Mouse (Mus musculus): ENCODE measurements at regions not wholly inside any gene's neighbourhood (a gene's known extent, or its start where the extent isn't known, plus 50 kb on each side); places are given as distances from the start of the nearest gene placed in this dataset.

GRCm38 (mm10) chr17:52191064-52191682 lies 358.1 kb upstream of the Satb1 start:
- ATAC-seq = no peak
- H3K9me3 ChIP-seq = no peaks in the 10 kb centered on the region
- H3K4me2 ChIP-seq (replicated peaks) = no peak overlapping the region
- no peaks in the 10 kb centered on the region for H3K27me3 ChIP-seq (replicated peaks)
- H3K36me3 ChIP-seq = no peaks in the 10 kb centered on the region
- H3K9ac ChIP-seq = no peak overlapping the region
- H3K4me3 ChIP-seq (replicated peaks) = no peak overlapping the region
- no peak overlapping the region for H3K27ac ChIP-seq
- H3K4me1 ChIP-seq (replicated peaks) = no peaks in the 10 kb centered on the region
- 85% methylated on average over 6 of the region's 6 CpGs for WGBS

DNA sequence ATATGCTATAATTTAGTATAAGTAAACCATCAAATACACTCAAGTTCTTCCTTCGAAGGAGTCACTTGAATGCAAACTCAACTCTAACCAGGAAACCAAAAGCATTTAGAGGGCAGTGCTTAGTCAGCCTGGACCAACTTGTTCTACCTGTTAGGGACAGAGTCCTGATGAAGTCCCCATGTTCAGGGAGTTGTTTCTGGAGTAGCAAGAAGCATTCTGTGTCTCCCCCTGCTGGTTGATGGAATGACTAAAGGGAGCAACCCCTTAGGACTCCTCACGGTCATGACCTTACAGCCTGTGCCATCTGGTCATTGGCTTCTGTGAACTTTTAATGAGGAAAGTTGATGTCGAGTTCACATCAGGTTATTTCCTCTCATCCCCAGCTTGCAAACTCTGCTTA lies 349.6 kb upstream of the Satb1 start:
- no peak for ATAC-seq
- H3K9ac ChIP-seq = no peak overlapping the region
- 30% methylated on average over 3 of the region's 3 CpGs for WGBS

GRCm38 (mm10) chr17:52177996-52178395 lies 344.9 kb upstream of the Satb1 start:
- ATAC-seq = no peak
- H3K9me3 ChIP-seq = no peaks in the 10 kb centered on the region
- WGBS = 79% methylated on average over 2 of the region's 2 CpGs
- no peak overlapping the region for H3K4me2 ChIP-seq (replicated peaks)
- no peaks in the 10 kb centered on the region for H3K4me1 ChIP-seq (replicated peaks)
- H3K36me3 ChIP-seq = no peaks in the 10 kb centered on the region
- H3K4me3 ChIP-seq (replicated peaks) = no peak overlapping the region
- H3K27ac ChIP-seq = no peak overlapping the region
- no peak overlapping the region for H3K9ac ChIP-seq
- no peaks in the 10 kb centered on the region for H3K27me3 ChIP-seq (replicated peaks)

More for the DNA sequence above, 349.6 kb upstream of the Satb1 start:
- Histone ChIP-seq H3K27me3 (replicated peaks) (no peaks in the 10 kb centered on the region), H3K9me3 (no peaks in the 10 kb centered on the region), H3K4me2 (replicated peaks) (no peak overlapping the region), H3K27ac (no peak overlapping the region), H3K36me3 (no peaks in the 10 kb centered on the region), H3K4me1 (replicated peaks) (no peaks in the 10 kb centered on the region), H3K4me3 (replicated peaks) (no peak overlapping the region)

DNA sequence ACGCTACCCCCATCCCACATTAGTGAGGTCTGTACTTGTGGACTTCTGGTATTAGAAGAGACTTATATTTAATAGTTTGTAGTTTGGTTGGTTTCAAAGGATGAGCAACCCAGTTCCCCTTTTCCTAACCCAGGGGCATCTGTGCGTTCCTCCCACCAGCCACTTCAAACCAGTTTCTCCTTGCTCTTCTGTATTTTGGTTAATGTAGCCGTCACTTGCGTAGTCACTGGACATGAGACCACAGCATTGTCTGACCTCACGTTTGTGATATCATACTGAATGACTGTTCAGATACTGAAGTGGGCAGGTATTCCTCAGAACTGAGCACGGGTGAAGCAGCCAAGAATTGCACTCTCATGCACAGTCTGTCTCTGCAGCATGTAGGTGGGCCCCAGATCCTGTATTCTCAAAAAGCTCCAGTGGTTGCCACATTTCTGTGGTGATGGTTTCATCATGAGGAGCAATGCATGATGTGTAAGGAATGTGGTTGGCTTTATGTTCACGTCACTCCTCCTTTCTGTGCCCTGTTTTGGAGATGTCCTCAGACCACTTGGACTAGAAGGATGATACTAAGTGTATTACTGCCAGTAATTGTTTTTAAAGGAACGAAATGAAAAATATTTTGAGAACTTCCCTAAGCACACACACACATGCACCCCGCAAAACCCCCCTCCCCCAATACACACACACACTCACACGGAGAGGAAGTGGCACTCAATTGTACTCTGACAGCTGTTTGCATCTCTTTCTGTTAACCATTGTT lies 335.2 kb upstream of the Satb1 start:
- 75% methylated on average over 10 of the region's 10 CpGs for WGBS

DNA sequence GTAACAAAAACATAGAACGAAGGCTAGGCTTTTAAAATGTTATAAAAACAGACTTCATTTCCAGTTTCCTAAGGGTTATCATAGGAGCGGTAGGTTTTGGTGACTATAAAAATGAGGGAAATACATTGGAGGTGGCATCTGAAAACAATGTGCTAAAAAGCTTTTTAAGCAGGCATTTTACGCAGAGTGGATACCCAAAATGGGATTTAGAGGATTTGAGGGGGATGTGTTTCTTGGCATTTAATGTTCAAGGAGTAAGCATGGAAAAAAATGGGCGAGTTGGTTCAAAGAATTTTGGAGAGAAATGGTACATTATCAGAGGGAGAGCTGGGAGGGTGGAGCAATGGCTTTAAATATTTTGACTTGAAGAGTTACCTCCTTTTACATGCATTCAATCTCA lies 334.6 kb upstream of the Satb1 start:
- no peaks in the 10 kb centered on the region for H3K36me3 ChIP-seq
- 87% methylated on average over 4 of the region's 4 CpGs for WGBS
- no peaks in the 10 kb centered on the region for H3K27me3 ChIP-seq (replicated peaks)
- H3K4me1 ChIP-seq (replicated peaks) = no peaks in the 10 kb centered on the region
- no peak overlapping the region for H3K4me3 ChIP-seq (replicated peaks)
- H3K9ac ChIP-seq = no peak overlapping the region
- ATAC-seq = no peak
- no peak overlapping the region for H3K27ac ChIP-seq
- H3K9me3 ChIP-seq = no peaks in the 10 kb centered on the region
- H3K4me2 ChIP-seq (replicated peaks) = no peak overlapping the region

More for the DNA sequence above, 335.2 kb upstream of the Satb1 start:
- Histone ChIP-seq H3K9me3 (no peaks in the 10 kb centered on the region), H3K27me3 (replicated peaks) (no peaks in the 10 kb centered on the region), H3K36me3 (no peaks in the 10 kb centered on the region), H3K27ac (no peak overlapping the region), H3K4me2 (replicated peaks) (no peak overlapping the region), H3K4me3 (replicated peaks) (no peak overlapping the region), H3K4me1 (replicated peaks) (no peaks in the 10 kb centered on the region), H3K9ac (no peak overlapping the region)
- ATAC-seq = no peak

- ATAC-seq = no peak
- H3K36me3 ChIP-seq = no peaks in the 10 kb centered on the region
- no peaks in the 10 kb centered on the region for H3K27me3 ChIP-seq (replicated peaks)
- 79% methylated on average over 5 of the region's 5 CpGs for WGBS
- H3K4me3 ChIP-seq (replicated peaks) = no peak overlapping the region
- H3K4me1 ChIP-seq (replicated peaks) = no peaks in the 10 kb centered on the region
- no peaks in the 10 kb centered on the region for H3K9me3 ChIP-seq
- no peak overlapping the region for H3K9ac ChIP-seq
- no peak overlapping the region for H3K4me2 ChIP-seq (replicated peaks)
- no peak overlapping the region for H3K27ac ChIP-seq
Observed at GRCm38 (mm10) chr17:52165891-52166485, 332.9 kb upstream of the Satb1 start.

GRCm38 (mm10) chr17:52162559-52163397 lies 329.7 kb upstream of the Satb1 start:
- WGBS = 86% methylated on average over 10 of the region's 10 CpGs
- no peak for ATAC-seq
- no peak overlapping the region for H3K4me3 ChIP-seq (replicated peaks)
- no peak overlapping the region for H3K4me2 ChIP-seq (replicated peaks)
- no peaks in the 10 kb centered on the region for H3K36me3 ChIP-seq
- H3K27ac ChIP-seq = no peak overlapping the region
- no peaks in the 10 kb centered on the region for H3K27me3 ChIP-seq (replicated peaks)
- no peak overlapping the region for H3K9ac ChIP-seq
- H3K9me3 ChIP-seq = no peaks in the 10 kb centered on the region
- H3K4me1 ChIP-seq (replicated peaks) = no peaks in the 10 kb centered on the region

DNA sequence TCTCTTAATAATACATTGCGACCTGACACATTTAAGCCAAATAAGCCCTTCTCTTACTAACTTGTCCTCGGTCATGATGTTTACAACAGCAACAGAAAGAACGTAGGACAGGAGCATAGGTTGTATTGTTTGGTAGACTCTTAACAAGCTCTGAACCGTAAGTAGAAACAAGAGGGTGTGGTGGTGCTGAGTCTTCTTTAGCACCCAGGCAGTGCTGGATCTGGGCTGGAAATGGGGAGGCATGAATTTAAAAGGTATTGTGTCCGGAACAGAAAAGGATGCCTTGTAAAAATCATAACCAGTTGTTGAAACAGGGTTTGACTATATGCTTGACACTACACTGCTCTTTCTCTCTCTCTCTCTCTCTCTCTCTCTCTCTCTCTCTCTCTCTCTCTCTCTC lies 317.4 kb upstream of the Satb1 start:
- Histone ChIP-seq H3K27me3 (replicated peaks) (no peaks in the 10 kb centered on the region), H3K9ac (no peak overlapping the region), H3K4me1 (replicated peaks) (no peaks in the 10 kb centered on the region), H3K9me3 (no peaks in the 10 kb centered on the region), H3K4me3 (replicated peaks) (no peak overlapping the region), H3K36me3 (no peaks in the 10 kb centered on the region), H3K4me2 (replicated peaks) (no peak overlapping the region), H3K27ac (no peak overlapping the region)
- ATAC-seq = no peak
- WGBS = 87% methylated on average over 5 of the region's 5 CpGs

DNA sequence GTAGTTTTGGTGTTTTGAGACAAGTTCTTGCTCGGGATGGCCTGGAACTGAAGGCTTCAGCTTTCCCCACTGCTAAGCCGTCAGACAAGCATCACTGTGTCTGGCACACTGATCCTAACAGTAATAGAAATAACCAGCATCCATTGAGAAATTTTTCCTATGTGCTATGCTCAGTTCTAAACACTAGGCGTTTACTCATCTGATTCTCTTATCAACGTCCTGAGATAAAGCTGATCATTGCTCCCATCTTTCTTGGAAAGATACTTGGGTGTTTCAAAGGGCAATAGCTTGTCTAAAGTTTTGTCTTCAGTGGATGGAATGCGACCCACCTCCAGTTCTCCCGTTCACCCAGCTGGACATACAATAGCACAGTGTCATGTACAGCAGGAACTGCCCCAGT lies 316.7 kb upstream of the Satb1 start:
- Histone ChIP-seq H3K27ac (no peak overlapping the region), H3K36me3 (no peaks in the 10 kb centered on the region), H3K9me3 (no peaks in the 10 kb centered on the region), H3K4me2 (replicated peaks) (no peak overlapping the region), H3K4me1 (replicated peaks) (no peaks in the 10 kb centered on the region), H3K4me3 (replicated peaks) (no peak overlapping the region), H3K27me3 (replicated peaks) (no peaks in the 10 kb centered on the region), H3K9ac (no peak overlapping the region)
- no peak for ATAC-seq
- 79% methylated on average over 6 of the region's 6 CpGs for WGBS

DNA sequence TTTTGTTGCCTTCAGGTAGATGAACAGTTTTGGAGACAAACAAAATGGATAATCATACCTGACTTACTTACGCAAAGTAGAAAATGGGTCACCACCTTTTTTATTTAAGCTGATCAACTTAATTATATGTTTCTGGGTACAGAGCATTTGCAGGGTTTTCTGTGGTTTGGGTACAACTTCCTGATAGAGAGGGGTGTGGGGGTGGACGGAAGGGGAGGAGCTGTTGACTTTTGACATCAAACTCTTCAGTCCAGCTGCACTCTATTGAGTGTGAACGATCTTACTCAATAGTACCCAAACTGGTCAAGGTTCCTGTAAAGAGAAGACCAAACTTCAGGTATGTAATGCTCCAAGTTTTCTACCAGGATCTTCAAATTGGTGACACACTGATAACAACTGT lies 316.0 kb upstream of the Satb1 start:
- no peaks in the 10 kb centered on the region for H3K4me1 ChIP-seq (replicated peaks)
- no peaks in the 10 kb centered on the region for H3K9me3 ChIP-seq
- H3K4me3 ChIP-seq (replicated peaks) = no peak overlapping the region
- 86% methylated on average over 3 of the region's 3 CpGs for WGBS
- ATAC-seq = no peak
- no peaks in the 10 kb centered on the region for H3K27me3 ChIP-seq (replicated peaks)
- H3K27ac ChIP-seq = no peak overlapping the region
- H3K9ac ChIP-seq = no peak overlapping the region
- H3K36me3 ChIP-seq = no peaks in the 10 kb centered on the region
- H3K4me2 ChIP-seq (replicated peaks) = no peak overlapping the region

GRCm38 (mm10) chr17:52103891-52104290 lies 270.8 kb upstream of the Satb1 start:
- ATAC-seq = no peak

DNA sequence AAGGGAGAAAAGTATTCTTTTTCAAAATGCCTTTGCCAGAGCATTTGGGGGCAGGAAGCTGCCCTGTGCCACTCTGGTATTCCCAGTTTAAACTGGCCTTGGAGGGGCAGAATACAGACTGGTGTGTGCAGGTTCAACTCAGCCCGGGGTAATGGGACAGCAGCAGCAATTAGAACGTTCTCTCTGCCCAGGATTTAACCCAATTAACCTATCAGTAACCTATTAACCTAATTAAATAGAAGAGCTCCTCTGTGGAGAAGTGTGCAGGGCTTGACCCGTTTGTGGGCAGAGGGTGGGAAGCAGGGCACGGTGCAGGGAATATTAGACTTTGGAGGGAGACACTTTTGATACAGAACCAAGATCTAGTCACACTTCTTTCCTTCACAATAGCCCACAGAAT lies 252.7 kb upstream of the Satb1 start:
- Histone ChIP-seq H3K36me3 (no peaks in the 10 kb centered on the region), H3K4me3 (replicated peaks) (no peak overlapping the region), H3K4me2 (replicated peaks) (no peak overlapping the region), H3K4me1 (replicated peaks) (no peaks in the 10 kb centered on the region), H3K9me3 (no peaks in the 10 kb centered on the region), H3K27ac (no peak overlapping the region), H3K27me3 (replicated peaks) (no peaks in the 10 kb centered on the region), H3K9ac (no peak overlapping the region)
- ATAC-seq = no peak
- 50% methylated on average over 4 of the region's 4 CpGs for WGBS

More at GRCm38 (mm10) chr17:52103891-52104290, 270.8 kb upstream of the Satb1 start:
- Histone ChIP-seq H3K27ac (no peak overlapping the region), H3K4me2 (replicated peaks) (no peak overlapping the region), H3K9ac (no peak overlapping the region), H3K27me3 (replicated peaks) (no peaks in the 10 kb centered on the region), H3K4me3 (replicated peaks) (no peak overlapping the region), H3K4me1 (replicated peaks) (no peaks in the 10 kb centered on the region), H3K9me3 (no peaks in the 10 kb centered on the region), H3K36me3 (no peaks in the 10 kb centered on the region)
- WGBS = 88% methylated on average over 4 of the region's 4 CpGs
